Mouse (Mus musculus): ENCODE data around the gene Gm20869.
"Not testable (repeated sequence)": the region's sequence is repeated elsewhere in the genome, so short reads cannot be mapped to it uniquely, and the experiment has no call there.

The Gm20869 gene

DNA sequence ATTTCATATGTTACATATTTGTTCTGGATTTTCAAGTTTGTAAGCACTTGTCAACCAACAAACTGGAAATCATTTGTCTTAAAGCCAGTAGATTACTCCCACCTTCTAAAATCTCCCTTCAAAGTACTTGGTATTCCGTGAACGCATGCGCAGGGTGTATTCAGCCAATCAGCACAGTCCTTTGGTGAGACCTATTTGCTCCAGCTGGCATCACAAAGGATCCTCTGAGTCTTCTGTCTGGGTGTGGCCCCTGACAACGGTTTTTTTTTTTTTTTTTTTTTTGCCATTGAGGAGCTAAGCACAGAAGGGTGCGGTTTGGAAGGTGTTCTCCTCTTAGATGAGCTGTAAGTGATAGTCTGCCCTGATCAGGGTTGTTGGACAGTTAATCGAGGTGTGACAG lies at the start of gene Gm20869:
Gene Gm20869 (plus strand): TSS at position 301 of the 400 bp plus-strand sequence.
- not testable (repeated sequence) for DNase-seq (ENCODE audit: low read depth, low spot score)

Measured in retina, adult 2 months (tissue).